Comparison of ENCODE assay signal across 10 mouse cellular contexts in genomic region chr13:81332018-81332417, GRCm38 (mm10).
A peak's percentile ranks its signal among the peaks of the same experiment; 100 is the strongest.
DNase-seq lines count a peak whose midpoint lies in the region; ATAC-seq and TF ChIP-seq lines count a peak whose summit lies in the region.
"Had no signal": no experiment of that assay in that cellular context is flagged by ENCODE, and none has a peak within 500 bp of the region (broad histone marks: within the 10 kb centered on the region; RNA-seq: fewer than 3 reads in every experiment).

No protein-coding gene starts in this region.

- TF ChIP-seq CTCF in gastrocnemius, adult 2 months (IDR thresholded peaks at IDR 0.05) = no peak
- TF ChIP-seq CTCF in midbrain, postnatal 0 days (IDR thresholded peaks at IDR 0.05) = no peak

- H3K4me1 ChIP-seq in lung, embryonic 15.5 days = 0 out of 2 replicates have a peak, but pooled peaks cover 4% of the 10 kb centered on the region
- H3K4me1 ChIP-seq in embryonic facial prominence, embryonic 10.5 days = peaks cover 7% of the 10 kb centered on the region
- H3K4me1 ChIP-seq in liver, embryonic 16.5 days (ENCODE audit: control insufficient read depth, low read depth, low read length) = no peaks in the 10 kb centered on the region; the same call in none of the 2 replicates
- no peaks in the 10 kb centered on the region for H3K4me1 ChIP-seq in midbrain, postnatal 0 days (ENCODE audit: insufficient read depth, low read length)

- no peaks in the 10 kb centered on the region for H3K9me3 ChIP-seq in lung, embryonic 15.5 days
- H3K9me3 ChIP-seq in embryonic facial prominence, embryonic 10.5 days = no peaks in the 10 kb centered on the region
- no peaks in the 10 kb centered on the region for H3K9me3 ChIP-seq in liver, embryonic 16.5 days (replicated peaks; ENCODE audit: control insufficient read depth, low read length)
- H3K9me3 ChIP-seq in midbrain, postnatal 0 days (ENCODE audit: low read length) = no peaks in the 10 kb centered on the region

- H3K4me3 ChIP-seq in lung, embryonic 15.5 days = no peak overlapping the region
- no peak overlapping the region for H3K4me3 ChIP-seq in embryonic facial prominence, embryonic 10.5 days
- H3K4me3 ChIP-seq in liver, embryonic 16.5 days (ENCODE audit: low read depth, low read length) = no peak overlapping the region
- H3K4me3 ChIP-seq in gastrocnemius, adult 2 months = no peak overlapping the region
- no peak overlapping the region for H3K4me3 ChIP-seq in midbrain, postnatal 0 days (ENCODE audit: low read depth, low read length)
- H3K4me3 ChIP-seq: myocyte had no signal

- WGBS in lung, embryonic 15.5 days = 19% methylated on average over 3 of the region's 3 CpGs
- WGBS in embryonic facial prominence, embryonic 10.5 days = 33% methylated on average over 3 of the region's 3 CpGs
- 24% methylated on average over 3 of the region's 3 CpGs for WGBS in liver, embryonic 16.5 days (ENCODE audit: insufficient replicate concordance)
- 36% methylated on average over 3 of the region's 3 CpGs for WGBS in midbrain, postnatal 0 days

- H3K4me2 ChIP-seq in lung, embryonic 15.5 days = no peak overlapping the region
- no peak overlapping the region for H3K4me2 ChIP-seq in liver, embryonic 16.5 days (ENCODE audit: low read depth, low read length)
- H3K4me2 ChIP-seq in midbrain, postnatal 0 days (ENCODE audit: low read depth, low read length, poor library complexity, severe bottlenecking) = no peak overlapping the region

- ATAC-seq in lung, embryonic 15.5 days (ENCODE audit: borderline replicate concordance, extremely low read depth, low FRiP score, low TSS enrichment) = peak; percentile 72
- ATAC-seq in liver, embryonic 16.5 days (ENCODE audit: low read depth) = peak; percentile 31; the same call in 1 of the 2 replicates
- ATAC-seq in midbrain, postnatal 0 days (ENCODE audit: low FRiP score) = no peak

- H3K36me3 ChIP-seq in lung, embryonic 15.5 days = no peaks in the 10 kb centered on the region
- H3K36me3 ChIP-seq in embryonic facial prominence, embryonic 10.5 days (replicated peaks) = no peaks in the 10 kb centered on the region
- H3K36me3 ChIP-seq in liver, embryonic 16.5 days (ENCODE audit: control insufficient read depth, insufficient read depth) = no peaks in the 10 kb centered on the region
- H3K36me3 ChIP-seq in midbrain, postnatal 0 days (ENCODE audit: insufficient read depth, low read length) = no peaks in the 10 kb centered on the region

- 0 out of 2 replicates have a peak overlapping the region, but pooled peaks have one; percentile 2 for H3K27ac ChIP-seq in lung, embryonic 15.5 days
- no peak overlapping the region for H3K27ac ChIP-seq in embryonic facial prominence, embryonic 10.5 days (replicated peaks)
- no peak overlapping the region for H3K27ac ChIP-seq in liver, embryonic 16.5 days (ENCODE audit: low read length)
- H3K27ac ChIP-seq in gastrocnemius, adult 2 months = no peak overlapping the region
- no peak overlapping the region for H3K27ac ChIP-seq in midbrain, postnatal 0 days (ENCODE audit: low read depth, low read length)

- DNase-seq in lung, postnatal 10 days = no peak
- DNase-seq in embryonic facial prominence, embryonic 10.5 days (ENCODE audit: low spot score) = peak; percentile 28
- peak; percentile 57 for DNase-seq in kidney, adult 18-20 months
- no peak for DNase-seq in gastrocnemius, adult 2 months
- no peak for DNase-seq in spleen, postnatal 4 days (ENCODE audit: low spot score in 2 of 2)
- DNase-seq in midbrain, postnatal 0 days (ENCODE audit: low spot score) = no peak
- DNase-seq: cerebellum, adult 11-12 months had no signal

- no peaks in the 10 kb centered on the region for H3K27me3 ChIP-seq in lung, embryonic 15.5 days
- H3K27me3 ChIP-seq in embryonic facial prominence, embryonic 10.5 days (replicated peaks; ENCODE audit: low read depth, poor library complexity, severe bottlenecking) = no peaks in the 10 kb centered on the region
- H3K27me3 ChIP-seq in liver, embryonic 16.5 days (ENCODE audit: control insufficient read depth, insufficient read depth, low read depth, low read length) = no peaks in the 10 kb centered on the region
- H3K27me3 ChIP-seq in midbrain, postnatal 0 days (ENCODE audit: insufficient read depth, low read length) = no peaks in the 10 kb centered on the region

- no peak overlapping the region for H3K9ac ChIP-seq in lung, embryonic 15.5 days
- H3K9ac ChIP-seq in liver, embryonic 16.5 days (ENCODE audit: low read depth, low read length) = no peak overlapping the region
- H3K9ac ChIP-seq in midbrain, postnatal 0 days (replicated peaks; ENCODE audit: low read length, poor library complexity, severe bottlenecking) = no peak overlapping the region

- intact Hi-C loops in gastrocnemius, adult 2 months (cut with DNase I) = no loop called here

Comparison
In these comparisons a context has a peak if more than half of its experiments do, and no peak if none do; other contexts are left out.
1. DNase-seq: peak in embryonic facial prominence, embryonic 10.5 days (single experiment) and kidney, adult 18-20 months (single experiment); none in lung, postnatal 10 days (single experiment), gastrocnemius, adult 2 months (single experiment), spleen, postnatal 4 days (0 of 2) and midbrain, postnatal 0 days (single experiment).